Mouse (Mus musculus): ENCODE data around the gene Vps35l. TPM values are rescaled to one million over a fixed set of nuclear protein-coding genes. Genes with fewer than 3 reads are reported as not detected.

Vps35l gene
- polyA plus RNA-seq, 1 experiment: 41.7 TPM

- H3K4me1 ChIP-seq (ENCODE audit: control insufficient read depth, insufficient read depth, low read length): no peaks in the 10 kb centered on the region
- TF ChIP-seq CTCF (IDR thresholded peaks at IDR 0.05; ENCODE audit: insufficient read depth, low read length): no peak
- H3K4me3 ChIP-seq (replicated peaks; ENCODE audit: extremely low read depth, low read depth, low read length): no peak overlapping the region
- WGBS: 94% methylated on average over 5 of the region's 5 CpGs
- DNase-seq: no peak
Measured at GRCm38 (mm10) chr7:118787326-118787725, 47.3 kb downstream of the Vps35l start.

- H3K4me1 ChIP-seq (ENCODE audit: control insufficient read depth, insufficient read depth, low read length): no peaks in the 10 kb centered on the region
- DNase-seq: no peak
- no peak overlapping the region for H3K4me3 ChIP-seq (replicated peaks; ENCODE audit: extremely low read depth, low read depth, low read length)
- TF ChIP-seq POLR2A (IDR thresholded peaks at IDR 0.05; ENCODE audit: borderline replicate concordance, extremely low read depth, low read depth, low read length) (no peak), CTCF (IDR thresholded peaks at IDR 0.05; ENCODE audit: insufficient read depth, low read length) (no peak)
- 62% methylated on average over 7 of the region's 7 CpGs for WGBS
Measured at GRCm38 (mm10) chr7:118788481-118788880, 48.5 kb downstream of the Vps35l start.

- DNase-seq: no peak
- TF ChIP-seq CTCF (IDR thresholded peaks at IDR 0.05; ENCODE audit: insufficient read depth, low read length): no peak
- no peak for TF ChIP-seq POLR2A (IDR thresholded peaks at IDR 0.05; ENCODE audit: borderline replicate concordance, extremely low read depth, low read depth, low read length)
- Histone ChIP-seq H3K4me1 (ENCODE audit: control insufficient read depth, insufficient read depth, low read length) (no peaks in the 10 kb centered on the region), H3K4me3 (replicated peaks; ENCODE audit: extremely low read depth, low read depth, low read length) (no peak overlapping the region)
- 89% methylated on average over 5 of the region's 5 CpGs for WGBS
Measured at GRCm38 (mm10) chr7:118790292-118790691, 50.3 kb downstream of the Vps35l start.

GRCm38 (mm10) chr7:118793899-118794298 is 53.9 kb downstream of the Vps35l start:
- 88% methylated on average over 8 of the region's 8 CpGs for WGBS
- Histone ChIP-seq H3K4me1 (ENCODE audit: control insufficient read depth, insufficient read depth, low read length) (no peaks in the 10 kb centered on the region), H3K4me3 (replicated peaks; ENCODE audit: extremely low read depth, low read depth, low read length) (no peak overlapping the region)
- TF ChIP-seq CTCF (IDR thresholded peaks at IDR 0.05; ENCODE audit: insufficient read depth, low read length) (no peak), POLR2A (IDR thresholded peaks at IDR 0.05; ENCODE audit: borderline replicate concordance, extremely low read depth, low read depth, low read length) (no peak)
- DNase-seq: no peak

- 95% methylated on average over 8 of the region's 8 CpGs for WGBS
- Histone ChIP-seq H3K4me3 (replicated peaks; ENCODE audit: extremely low read depth, low read depth, low read length) (no peak overlapping the region), H3K4me1 (ENCODE audit: control insufficient read depth, insufficient read depth, low read length) (no peaks in the 10 kb centered on the region)
- no peak for TF ChIP-seq CTCF (IDR thresholded peaks at IDR 0.05; ENCODE audit: insufficient read depth, low read length)
- TF ChIP-seq POLR2A (IDR thresholded peaks at IDR 0.05; ENCODE audit: borderline replicate concordance, extremely low read depth, low read depth, low read length): no peak
- DNase-seq: no peak
Measured at GRCm38 (mm10) chr7:118795779-118796178, 55.8 kb downstream of the Vps35l start.

- no peak for TF ChIP-seq POLR2A (IDR thresholded peaks at IDR 0.05; ENCODE audit: borderline replicate concordance, extremely low read depth, low read depth, low read length)
- TF ChIP-seq CTCF (IDR thresholded peaks at IDR 0.05; ENCODE audit: insufficient read depth, low read length): no peak
- WGBS: 70% methylated on average over 9 of the region's 9 CpGs
- no peak for DNase-seq
- H3K4me3 ChIP-seq (replicated peaks; ENCODE audit: extremely low read depth, low read depth, low read length): no peak overlapping the region
- no peaks in the 10 kb centered on the region for H3K4me1 ChIP-seq (ENCODE audit: control insufficient read depth, insufficient read depth, low read length)
Measured at GRCm38 (mm10) chr7:118796838-118797237, 56.8 kb downstream of the Vps35l start.

- Histone ChIP-seq H3K4me1 (ENCODE audit: control insufficient read depth, insufficient read depth, low read length) (no peaks in the 10 kb centered on the region), H3K4me3 (replicated peaks; ENCODE audit: extremely low read depth, low read depth, low read length) (no peak overlapping the region)
- TF ChIP-seq POLR2A (IDR thresholded peaks at IDR 0.05; ENCODE audit: borderline replicate concordance, extremely low read depth, low read depth, low read length): no peak
- no peak for TF ChIP-seq CTCF (IDR thresholded peaks at IDR 0.05; ENCODE audit: insufficient read depth, low read length)
- DNase-seq: no peak
- WGBS: 81% methylated on average over 7 of the region's 7 CpGs
Measured at GRCm38 (mm10) chr7:118797600-118797999, 57.6 kb downstream of the Vps35l start.

- no peaks in the 10 kb centered on the region for H3K4me1 ChIP-seq (ENCODE audit: control insufficient read depth, insufficient read depth, low read length)
- DNase-seq: no peak
- 71% methylated on average over 6 of the region's 6 CpGs for WGBS
- H3K4me3 ChIP-seq (replicated peaks; ENCODE audit: extremely low read depth, low read depth, low read length): peak overlapping the region; percentile 43
- TF ChIP-seq CTCF (IDR thresholded peaks at IDR 0.05; ENCODE audit: insufficient read depth, low read length) (no peak), POLR2A (IDR thresholded peaks at IDR 0.05; ENCODE audit: borderline replicate concordance, extremely low read depth, low read depth, low read length) (no peak)
Measured at GRCm38 (mm10) chr7:118798105-118798570, 58.1 kb downstream of the Vps35l start.

GRCm38 (mm10) chr7:118800112-118800734 is 60.2 kb downstream of the Vps35l start:
- Histone ChIP-seq H3K4me1 (ENCODE audit: control insufficient read depth, insufficient read depth, low read length) (no peaks in the 10 kb centered on the region), H3K4me3 (replicated peaks; ENCODE audit: extremely low read depth, low read depth, low read length) (no peak overlapping the region)
- 78% methylated on average over 15 of the region's 15 CpGs for WGBS
- DNase-seq: no peak
- no peak for TF ChIP-seq CTCF (IDR thresholded peaks at IDR 0.05; ENCODE audit: insufficient read depth, low read length)
- no peak for TF ChIP-seq POLR2A (IDR thresholded peaks at IDR 0.05; ENCODE audit: borderline replicate concordance, extremely low read depth, low read depth, low read length)

GRCm38 (mm10) chr7:118801791-118802190 is 61.8 kb downstream of the Vps35l start:
- TF ChIP-seq CTCF (IDR thresholded peaks at IDR 0.05; ENCODE audit: insufficient read depth, low read length): no peak
- TF ChIP-seq POLR2A (IDR thresholded peaks at IDR 0.05; ENCODE audit: borderline replicate concordance, extremely low read depth, low read depth, low read length): no peak
- no peak for DNase-seq
- Histone ChIP-seq H3K4me1 (ENCODE audit: control insufficient read depth, insufficient read depth, low read length) (no peaks in the 10 kb centered on the region), H3K4me3 (replicated peaks; ENCODE audit: extremely low read depth, low read depth, low read length) (no peak overlapping the region)
- 46% methylated on average over 3 of the region's 3 CpGs for WGBS
